Mouse (Mus musculus) common myeloid progenitor, adult 5-6 weeks (primary cell): Measurements from ENCODE around the gene Phpt1. TPM values are rescaled to one million over a fixed set of nuclear protein-coding genes. Genes with fewer than 3 reads are reported as not detected.

ENCODE experiments used
- ATAC-seq: replicated peaks from 2 replicates; pipeline ENCODE4 v1.8.0; 2016; ENCODE audit warnings: low read depth, mild to moderate bottlenecking, moderate TSS enrichment, inconsistent platforms; ENCODE audit not compliant: poor library complexity, severe bottlenecking
- total RNA-seq: library from RNA; stranded (forward); fragments of 200-1000, 187-1606 nt; gene quantifications from 2 replicates; pipeline ENCODE4 v1.2.3, GENCODE M21; 2017

Phpt1 gene
- total RNA-seq, 1 experiment from 2014 or later: 33.5 TPM

- ATAC-seq: no peak
These were observed 8.5 kb upstream of the Phpt1 start for GRCm38 (mm10) chr2:25583571-25583970.

GRCm38 (mm10) chr2:25583120-25583481, 8.1 kb upstream of the Phpt1 start:
- no peak for ATAC-seq

- ATAC-seq: peak; percentile 40
These were observed 7.6 kb upstream of the Phpt1 start for GRCm38 (mm10) chr2:25582466-25583119.

GRCm38 (mm10) chr2:25581901-25582301, 6.9 kb upstream of the Phpt1 start:
- ATAC-seq: 0 out of 2 replicates have a peak, but pooled peaks have one; percentile 9

GRCm38 (mm10) chr2:25581294-25581864, 6.4 kb upstream of the Phpt1 start, which contains the start of gene Ajm1:
Ajm1 (minus strand) TSS chr2:25581757.
- ATAC-seq: peak; percentile 73

- ATAC-seq: no peak
These were observed 5.6 kb upstream of the Phpt1 start for GRCm38 (mm10) chr2:25580621-25581101.

GRCm38 (mm10) chr2:25579737-25580460, 4.9 kb upstream of the Phpt1 start:
- ATAC-seq: no peak

GRCm38 (mm10) chr2:25578796-25579736, 4.0 kb upstream of the Phpt1 start:
- no peak for ATAC-seq

- ATAC-seq: no peak
These were observed 3.1 kb upstream of the Phpt1 start for GRCm38 (mm10) chr2:25577951-25578795.

GRCm38 (mm10) chr2:25576965-25577891, 2.2 kb upstream of the Phpt1 start:
- no peak for ATAC-seq

GRCm38 (mm10) chr2:25576028-25576850, 1.2 kb upstream of the Phpt1 start:
- ATAC-seq: no peak

- 0 out of 2 replicates have a peak, but pooled peaks have one; percentile 13 for ATAC-seq
These were observed 506 bp upstream of the Phpt1 start for GRCm38 (mm10) chr2:25575432-25576027.

GRCm38 (mm10) chr2:25574136-25574535, 888 bp downstream of the Phpt1 start:
- no peak for ATAC-seq

GRCm38 (mm10) chr2:25573068-25573467, 2.0 kb downstream of the Phpt1 start:
- no peak for ATAC-seq

- no peak for ATAC-seq
These were observed 3.8 kb downstream of the Phpt1 start for GRCm38 (mm10) chr2:25571221-25571620.

GRCm38 (mm10) chr2:25569323-25569722, 5.7 kb downstream of the Phpt1 start:
- no peak for ATAC-seq

GRCm38 (mm10) chr2:25568473-25569019, 6.5 kb downstream of the Phpt1 start:
- no peak for ATAC-seq
